Mouse (Mus musculus) right cerebral cortex, postnatal 36 days (tissue): Measurements from ENCODE around the gene Osgin1.

Experiments
- DNase-seq, 2 experiments: peaks; one replicate each; pipeline ENCODE4 v3.0.0; 2022; ENCODE audit warnings: low spot score in 2 of 2, mixed read lengths in 1 of 2

The Osgin1 gene

GRCm38 (mm10) chr8:119442970-119443369 is 9.0 kb downstream of the Osgin1 start:
- no peak for DNase-seq

DNA sequence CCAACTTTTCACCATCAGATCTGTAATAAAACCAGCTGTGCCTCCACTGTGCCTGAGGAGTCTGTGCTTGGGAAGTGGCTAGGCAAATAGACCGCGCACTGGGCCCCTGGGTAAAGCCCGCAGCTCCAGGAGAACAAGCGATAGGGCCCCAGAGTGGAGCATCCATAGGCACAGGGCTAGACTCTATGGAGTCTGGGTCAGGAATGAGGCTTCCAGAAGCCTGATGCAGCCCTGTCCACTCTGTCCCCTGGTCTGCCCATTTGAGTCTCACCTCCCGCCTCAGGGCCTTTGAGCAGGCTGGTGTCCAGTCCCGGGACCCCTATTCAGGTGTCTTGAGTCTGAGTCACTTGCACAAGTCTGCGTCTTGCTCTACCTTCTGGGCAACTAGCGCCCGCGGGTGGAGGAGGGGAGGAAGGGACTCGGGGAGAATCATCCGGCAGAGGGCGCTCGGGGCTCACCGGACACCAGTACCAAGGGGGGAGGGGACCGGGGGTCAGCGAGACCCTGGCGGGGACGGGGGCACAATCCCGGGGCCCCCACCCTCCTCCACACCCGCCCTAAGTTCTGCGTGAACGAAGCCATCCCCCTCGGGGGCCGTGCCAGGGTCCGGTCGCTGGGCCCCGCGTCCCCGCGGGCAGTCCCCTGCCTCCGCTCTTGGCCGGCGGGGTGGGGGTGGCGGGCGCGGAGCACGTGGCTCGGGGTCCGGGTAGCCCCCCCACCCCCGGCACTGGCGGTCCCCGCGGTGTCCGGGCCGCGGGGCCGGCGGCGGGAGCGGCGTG is 12.5 kb downstream of the Osgin1 start, which contains the start of gene Necab2:
Gene Necab2, plus strand, starts transcription at position 509 of the 779 bp plus-strand sequence.
- DNase-seq, result peak; percentile 71 to 86

- no peak for DNase-seq
Measured at GRCm38 (mm10) chr8:119446990-119447780, 13.3 kb downstream of the Osgin1 start.

DNA sequence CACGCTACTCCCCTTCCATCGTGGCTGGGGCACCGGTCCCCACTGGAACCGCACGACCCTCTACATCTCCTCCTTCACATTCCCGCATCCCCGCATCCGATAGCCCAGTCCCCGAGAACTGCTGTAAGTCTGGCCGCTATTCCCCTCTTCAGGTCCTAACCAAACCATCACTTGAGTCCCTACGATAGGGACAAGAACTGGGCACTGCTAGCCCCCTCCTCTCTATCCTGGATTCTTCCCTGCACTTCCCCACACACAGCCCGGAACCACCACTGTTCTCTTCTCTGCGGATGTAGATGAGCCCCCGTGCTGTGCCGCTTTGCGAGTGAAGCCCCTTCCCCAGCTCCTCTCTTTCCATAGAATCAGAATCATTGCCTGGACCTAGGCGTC is 13.9 kb downstream of the Osgin1 start:
- DNase-seq, result no peak

DNA sequence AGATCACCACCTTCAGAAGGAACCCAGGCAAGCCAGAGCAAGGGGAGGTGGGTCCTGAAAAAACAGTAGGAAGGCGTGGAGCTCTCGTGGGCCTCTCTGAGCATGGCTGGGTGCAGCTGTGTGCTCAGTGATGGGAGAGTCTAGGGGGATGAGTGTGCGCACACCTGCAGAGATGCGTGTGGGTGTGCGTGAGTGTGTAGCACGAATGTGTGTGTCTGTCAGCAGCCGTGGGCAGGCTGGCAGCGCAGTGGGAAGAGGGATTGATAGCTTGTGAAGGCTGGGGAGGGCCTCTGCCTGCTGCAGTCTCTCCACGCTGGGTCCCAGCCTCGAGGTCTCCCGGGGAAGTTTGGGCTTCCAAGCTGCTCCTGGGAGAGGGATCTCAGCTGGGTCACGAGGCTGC is 15.7 kb downstream of the Osgin1 start:
- peak; percentile 76 for DNase-seq

GRCm38 (mm10) chr8:119451131-119451530 is 17.2 kb downstream of the Osgin1 start:
- no peak for DNase-seq

GRCm38 (mm10) chr8:119452919-119453318 is 19.0 kb downstream of the Osgin1 start:
- DNase-seq, result no peak

- no peak for DNase-seq
Measured at GRCm38 (mm10) chr8:119456045-119456444, 22.1 kb downstream of the Osgin1 start.

DNA sequence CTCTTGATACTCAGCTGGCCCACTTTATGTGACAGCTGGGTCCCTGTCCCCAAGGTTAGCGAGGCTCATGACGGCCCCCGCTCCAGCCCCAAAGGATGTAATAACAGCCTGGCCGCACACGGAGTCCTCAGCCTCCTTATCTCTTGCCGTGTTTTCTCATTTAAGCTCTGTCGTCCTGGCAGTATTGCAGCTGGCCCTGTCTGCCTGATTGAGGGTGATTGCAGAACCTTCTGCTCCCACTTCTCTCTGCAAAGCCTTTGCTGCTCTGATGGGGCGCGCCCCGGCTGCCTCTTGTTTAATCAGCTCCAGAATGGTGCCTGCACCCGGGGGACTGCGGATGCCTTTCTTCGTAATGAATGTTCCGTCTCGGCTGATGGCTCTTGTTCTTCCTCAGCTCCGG is 25.8 kb downstream of the Osgin1 start:
- no peak for DNase-seq

DNA sequence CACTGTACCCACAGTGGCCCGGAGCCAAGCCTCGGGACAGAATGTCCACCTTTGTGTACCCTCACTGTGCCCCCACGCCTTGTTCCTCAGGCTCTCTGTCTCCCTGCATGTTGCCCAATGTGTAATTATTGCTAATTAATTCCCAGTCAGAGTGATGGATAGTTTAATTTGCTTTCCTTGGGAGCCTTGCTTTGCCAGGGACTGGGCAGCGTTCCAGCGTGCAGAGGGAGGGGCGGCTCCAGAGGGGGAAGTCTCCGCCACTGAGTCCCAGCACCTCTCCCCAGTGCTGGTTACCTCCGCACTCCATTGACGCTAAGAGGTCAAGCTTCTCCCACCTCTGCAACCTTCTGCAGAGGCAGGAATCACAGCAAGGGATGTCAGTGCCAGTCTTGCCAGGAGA is 27.4 kb downstream of the Osgin1 start:
- DNase-seq, result no peak

DNA sequence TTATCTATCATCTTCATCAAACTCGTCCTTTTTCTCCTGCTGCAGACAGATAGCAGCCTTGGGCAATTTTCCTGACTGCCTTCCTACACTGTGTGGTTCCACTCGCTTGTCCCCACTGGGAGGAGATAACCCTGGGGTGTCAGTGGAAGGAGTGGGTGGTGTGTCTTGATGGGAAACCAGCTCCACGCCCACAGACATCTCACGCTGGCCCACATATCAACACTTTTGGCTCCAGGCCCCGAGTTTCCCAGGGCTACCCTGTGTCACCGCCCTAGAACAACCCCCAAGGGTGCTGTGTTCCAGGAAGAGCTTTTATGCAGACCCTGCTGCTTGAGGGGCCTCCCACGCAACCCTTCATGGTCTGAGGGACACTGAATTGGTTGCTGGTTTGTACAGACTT is 29.8 kb downstream of the Osgin1 start:
- no peak for DNase-seq

GRCm38 (mm10) chr8:119466105-119466504 is 32.2 kb downstream of the Osgin1 start:
- peak; percentile 51 to 58 for DNase-seq

DNA sequence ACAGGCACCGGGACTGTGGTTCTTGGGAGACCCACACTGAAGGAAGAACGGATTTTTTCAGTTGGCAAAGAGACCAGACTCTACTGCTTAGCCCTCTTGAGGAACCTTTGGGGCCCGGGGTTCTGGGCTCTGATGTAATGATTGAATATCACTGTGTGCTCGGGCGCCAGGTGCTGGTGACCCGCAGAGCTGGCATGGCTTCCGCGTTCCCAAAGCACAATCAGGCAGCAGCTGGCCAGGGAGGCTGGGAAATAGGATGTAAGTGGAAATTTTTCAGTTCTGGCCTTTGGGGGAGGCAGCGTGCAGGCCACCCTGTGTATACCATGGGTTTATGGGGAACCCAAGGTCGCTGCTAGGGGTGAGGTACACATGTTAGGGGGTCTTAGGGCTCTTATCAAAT is 32.9 kb downstream of the Osgin1 start:
- no peak for DNase-seq

- no peak for DNase-seq
Measured at GRCm38 (mm10) chr8:119468091-119468490, 34.2 kb downstream of the Osgin1 start.

DNA sequence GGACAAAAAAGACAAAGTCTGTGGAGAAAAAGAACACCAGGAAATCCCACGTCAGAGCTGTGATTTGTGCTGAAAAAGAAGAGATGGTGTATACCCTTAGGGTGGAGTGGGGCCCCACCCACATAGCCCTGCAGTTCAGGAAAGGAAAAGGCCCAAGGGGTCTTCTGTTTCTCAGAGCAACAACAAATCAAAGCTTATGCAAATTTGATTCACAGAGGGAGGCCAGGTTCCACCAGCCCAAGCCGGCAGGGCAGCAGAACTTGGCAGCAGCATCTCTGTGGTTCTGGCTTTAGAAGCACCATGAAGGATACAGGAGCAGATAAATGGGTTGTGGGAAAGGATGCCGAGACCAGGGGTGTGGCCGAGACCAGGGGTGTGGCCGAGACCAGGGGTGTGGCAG is 44.8 kb downstream of the Osgin1 start:
- no peak for DNase-seq

DNA sequence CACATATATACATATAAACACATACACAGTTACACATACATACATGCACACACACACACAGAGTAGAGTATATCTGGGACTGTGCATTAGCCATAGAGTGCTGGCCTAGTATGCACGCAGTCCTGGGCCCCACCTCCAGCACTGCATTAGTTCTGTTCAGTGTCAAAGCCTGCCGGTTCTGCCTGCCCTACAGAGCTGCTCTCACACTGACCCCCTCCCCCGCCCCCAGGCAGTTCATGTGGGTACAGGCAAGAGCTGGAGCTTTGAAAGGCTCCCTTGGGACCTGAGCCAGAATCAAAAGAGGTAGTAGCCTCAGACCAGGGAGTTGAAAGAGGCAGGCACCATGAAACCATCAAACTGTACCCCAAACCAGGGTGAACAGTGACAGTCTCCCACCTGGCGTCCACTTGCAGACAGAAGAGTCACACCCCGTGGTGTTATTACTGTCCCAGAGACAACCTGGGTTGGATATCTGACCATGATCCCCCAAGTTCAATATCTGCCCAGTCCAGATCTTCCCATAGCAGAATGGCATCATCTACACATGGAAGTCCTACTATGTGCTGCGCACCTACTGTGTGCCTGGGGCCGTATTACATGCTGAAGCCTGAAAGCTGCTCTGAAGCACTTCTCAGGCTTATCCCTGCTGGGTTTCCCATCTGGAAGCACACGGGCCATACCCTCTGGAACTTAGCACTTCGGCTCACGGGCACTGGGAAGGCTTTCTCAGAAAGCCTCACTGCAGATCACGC is 50.4 kb downstream of the Osgin1 start:
- no peak for DNase-seq

GRCm38 (mm10) chr8:119487093-119487492 is 53.2 kb downstream of the Osgin1 start:
- DNase-seq, result no peak
